Mouse (Mus musculus): Measurements from ENCODE around the gene Fras1.

DNA sequence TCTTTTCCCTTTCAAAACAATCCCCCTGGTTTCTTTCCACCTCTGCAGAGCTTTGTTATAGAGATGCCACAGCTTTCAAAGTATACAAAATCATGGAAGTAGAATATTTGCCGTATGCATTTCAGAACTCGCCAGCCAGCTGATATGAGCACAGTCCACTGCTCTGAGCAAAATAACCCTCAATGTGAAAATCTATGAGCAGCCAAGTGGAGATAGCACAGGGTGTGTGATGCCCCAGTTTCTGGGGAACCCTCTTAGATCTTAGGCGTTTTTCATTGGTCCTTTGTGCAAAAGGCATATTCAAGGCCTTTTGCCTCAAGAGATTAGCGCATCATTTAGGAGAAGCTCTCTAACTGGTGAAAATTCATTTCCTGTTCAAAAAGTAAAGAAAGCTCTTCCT is 170.4 kb downstream of the Fras1 start:
- TF ChIP-seq CTCF (IDR thresholded peaks at IDR 0.05; ENCODE audit: low read depth): no peak
- TF ChIP-seq EP300 (IDR thresholded peaks at IDR 0.05; ENCODE audit: low read depth): no peak

All from heart, postnatal 0 days (tissue).